Mouse (Mus musculus) hindbrain, embryonic 11.5 days (tissue): ENCODE results near the gene Dcp1a. TPM values are rescaled to one million over a fixed set of nuclear protein-coding genes. Genes with fewer than 3 reads are reported as not detected.
A peak's percentile ranks its signal among the peaks of the same experiment; 100 is the strongest.

ENCODE experiments used
- ATAC-seq: fragments of 200-750 bp; cut with Nextera tagmentation; 2 replicates; pipeline ENCODE4 v1.8.0; 2017; ENCODE audit warnings: mild to moderate bottlenecking, moderate TSS enrichment, moderate library complexity; ENCODE audit not compliant: low FRiP score
- DNase-seq: peaks from one replicate; pipeline ENCODE4 v3.0.0-alpha.2; 2015; ENCODE audit warnings: low spot score
- H3K27ac ChIP-seq: fragments of 300-500 bp; sonication (generic); 2 replicates; pipeline ENCODE4 v1.5.1; 2014; ENCODE audit warnings: mild to moderate bottlenecking, low read depth, low read length
- H3K27me3 ChIP-seq: fragments of 300-500 bp; sonication (generic); 2 replicates; pipeline ENCODE4 v1.6.1; 2014; ENCODE audit warnings: mild to moderate bottlenecking, low read length, moderate library complexity, mixed read lengths; ENCODE audit not compliant: control insufficient read depth, insufficient read depth
- H3K36me3 ChIP-seq: fragments of 300-500 bp; sonication (generic); 2 replicates; pipeline ENCODE4 v1.6.1; 2014; ENCODE audit warnings: mild to moderate bottlenecking, low read length, moderate library complexity, mixed read lengths; ENCODE audit not compliant: control insufficient read depth, insufficient read depth
- H3K4me1 ChIP-seq: fragments of 300-500 bp; sonication (generic); replicated peaks from 2 replicates; pipeline ENCODE4 v1.6.1; 2014; ENCODE audit warnings: low read length, mixed read lengths; ENCODE audit not compliant: control insufficient read depth, insufficient read depth
- H3K4me2 ChIP-seq: fragments of 300-500 bp; sonication (generic); replicated peaks from 2 replicates; pipeline ENCODE4 v1.6.1; 2014; ENCODE audit warnings: mild to moderate bottlenecking, low read depth, low read length
- H3K4me3 ChIP-seq: fragments of 300-500 bp; sonication (generic); 2 replicates; pipeline ENCODE4 v1.5.1; 2014; ENCODE audit warnings: low read depth, low read length
- H3K9ac ChIP-seq: fragments of 300-500 bp; sonication (generic); 2 replicates; pipeline ENCODE4 v1.6.1; 2014; ENCODE audit warnings: low read depth, low read length
- H3K9me3 ChIP-seq: fragments of 300-500 bp; sonication (generic); 2 replicates; pipeline ENCODE4 v1.6.1; 2016; ENCODE audit warnings: low read length; ENCODE audit not compliant: control insufficient read depth
- WGBS: fragments of 180-500 bp; shearing (Covaris S2); extraction: QIAGEN DNeasy Blood & Tissue Kit; methylation state at CpG from one replicate; pipeline ENCODE4 v1.1.7; 2014; 5-methylcytosine and 5-hydroxymethylcytosine counted together
- polyA plus RNA-seq: library from polyadenylated mRNA; unstranded; fragments of >200 nt; fragmentation: Nextera tagmentation; extraction: Ambion mirVana; gene quantifications from 2 replicates; pipeline ENCODE4 v1.2.1, GENCODE M21; 2014

Dcp1a gene
- polyA plus RNA-seq, 1 experiment from 2014 or later, result 27.4 TPM

- WGBS, result 78% methylated on average over 3 of the region's 3 CpGs
- Histone ChIP-seq H3K4me2 (no peak overlapping the region), H3K9ac (no peak overlapping the region), H3K36me3 (no peaks in the 10 kb centered on the region), H3K4me1 (no peaks in the 10 kb centered on the region), H3K27ac (no peak overlapping the region), H3K27me3 (no peaks in the 10 kb centered on the region), H3K9me3 (no peaks in the 10 kb centered on the region), H3K4me3 (no peak overlapping the region)
- DNase-seq, result no peak
- ATAC-seq, result no peak
Measured at GRCm38 (mm10) chr14:30458820-30459219, 20.5 kb upstream of the Dcp1a start.

GRCm38 (mm10) chr14:30459891-30460523 lies 19.3 kb upstream of the Dcp1a start:
- Histone ChIP-seq H3K4me3 (no peak overlapping the region), H3K27me3 (no peaks in the 10 kb centered on the region), H3K9ac (no peak overlapping the region), H3K9me3 (no peaks in the 10 kb centered on the region), H3K27ac (no peak overlapping the region), H3K36me3 (no peaks in the 10 kb centered on the region), H3K4me1 (no peaks in the 10 kb centered on the region), H3K4me2 (no peak overlapping the region)
- DNase-seq, result peak; percentile 89
- 4% methylated on average over 14 of the region's 14 CpGs for WGBS
- no peak for ATAC-seq

- H3K4me2 ChIP-seq, result no peak overlapping the region
- H3K27me3 ChIP-seq, result no peaks in the 10 kb centered on the region
- DNase-seq, result no peak
- H3K27ac ChIP-seq, result no peak overlapping the region
- no peak for ATAC-seq
- no peak overlapping the region for H3K4me3 ChIP-seq
- no peaks in the 10 kb centered on the region for H3K9me3 ChIP-seq
- no peaks in the 10 kb centered on the region for H3K36me3 ChIP-seq
- H3K9ac ChIP-seq, result no peak overlapping the region
- H3K4me1 ChIP-seq, result no peaks in the 10 kb centered on the region
- 85% methylated on average over 4 of the region's 4 CpGs for WGBS
Measured at GRCm38 (mm10) chr14:30463312-30463711, 16.0 kb upstream of the Dcp1a start.

GRCm38 (mm10) chr14:30473605-30474004 lies 5.7 kb upstream of the Dcp1a start:
- H3K27ac ChIP-seq, result no peak overlapping the region
- H3K36me3 ChIP-seq, result no peaks in the 10 kb centered on the region
- no peak overlapping the region for H3K9ac ChIP-seq
- WGBS, result 82% methylated on average over 5 of the region's 5 CpGs
- H3K9me3 ChIP-seq, result no peaks in the 10 kb centered on the region
- ATAC-seq (no peak), DNase-seq (no peak)
- no peak overlapping the region for H3K4me2 ChIP-seq
- H3K4me3 ChIP-seq, result no peak overlapping the region
- H3K4me1 ChIP-seq, result no peaks in the 10 kb centered on the region
- no peaks in the 10 kb centered on the region for H3K27me3 ChIP-seq

- 86% methylated on average over 6 of the region's 6 CpGs for WGBS
- H3K9me3 ChIP-seq, result no peaks in the 10 kb centered on the region
- H3K9ac ChIP-seq, result no peak overlapping the region
- H3K27me3 ChIP-seq, result no peaks in the 10 kb centered on the region
- no peaks in the 10 kb centered on the region for H3K4me1 ChIP-seq
- no peak overlapping the region for H3K4me3 ChIP-seq
- H3K27ac ChIP-seq, result no peak overlapping the region
- DNase-seq (no peak), ATAC-seq (no peak)
- H3K36me3 ChIP-seq, result no peaks in the 10 kb centered on the region
- no peak overlapping the region for H3K4me2 ChIP-seq
Measured at GRCm38 (mm10) chr14:30474416-30474815, 4.9 kb upstream of the Dcp1a start.

GRCm38 (mm10) chr14:30491342-30491741 lies 12.0 kb downstream of the Dcp1a start, which contains the start of gene Cacna1d:
Cacna1d (minus strand) TSS chr14:30491455.
- WGBS, result 92% methylated on average over 9 of the region's 9 CpGs
- H3K36me3 ChIP-seq, result 0 out of 2 replicates have a peak, but pooled peaks cover 2% of the 10 kb centered on the region
- H3K4me1 ChIP-seq, result no peaks in the 10 kb centered on the region
- H3K27ac ChIP-seq, result no peak within 1 kb of the TSS
- no peak within 1 kb of the TSS for H3K4me2 ChIP-seq
- no peak within 1 kb of the TSS for H3K9ac ChIP-seq
- no peaks in the 10 kb centered on the region for H3K27me3 ChIP-seq
- no peak for DNase-seq
- H3K9me3 ChIP-seq, result no peaks in the 10 kb centered on the region
- ATAC-seq, result no peak
- H3K4me3 ChIP-seq, result no peak within 1 kb of the TSS

- H3K27me3 ChIP-seq, result no peaks in the 10 kb centered on the region
- 81% methylated on average over 1 of the region's 1 CpGs for WGBS
- no peaks in the 10 kb centered on the region for H3K9me3 ChIP-seq
- no peak overlapping the region for H3K9ac ChIP-seq
- H3K4me1 ChIP-seq, result no peaks in the 10 kb centered on the region
- ATAC-seq, result no peak
- no peak overlapping the region for H3K4me2 ChIP-seq
- no peak for DNase-seq
- H3K4me3 ChIP-seq, result no peak overlapping the region
- H3K27ac ChIP-seq, result no peak overlapping the region
- 0 out of 2 replicates have a peak, but pooled peaks cover 2% of the 10 kb centered on the region for H3K36me3 ChIP-seq
Measured at GRCm38 (mm10) chr14:30493276-30493675, 13.9 kb downstream of the Dcp1a start.

- Histone ChIP-seq H3K27me3 (no peaks in the 10 kb centered on the region), H3K4me3 (no peak overlapping the region), H3K36me3 (0 out of 2 replicates have a peak, but pooled peaks cover 2% of the 10 kb centered on the region), H3K9me3 (no peaks in the 10 kb centered on the region), H3K4me1 (no peaks in the 10 kb centered on the region), H3K4me2 (no peak overlapping the region), H3K9ac (no peak overlapping the region), H3K27ac (no peak overlapping the region)
- WGBS, result 94% methylated on average over 6 of the region's 6 CpGs
- ATAC-seq (no peak), DNase-seq (no peak)
Measured at GRCm38 (mm10) chr14:30494998-30495397, 15.7 kb downstream of the Dcp1a start.

GRCm38 (mm10) chr14:30498202-30498601 lies 18.9 kb downstream of the Dcp1a start:
- H3K36me3 ChIP-seq, result no peaks in the 10 kb centered on the region
- no peak overlapping the region for H3K9ac ChIP-seq
- ATAC-seq, result no peak
- H3K27me3 ChIP-seq, result no peaks in the 10 kb centered on the region
- no peak overlapping the region for H3K4me3 ChIP-seq
- no peaks in the 10 kb centered on the region for H3K9me3 ChIP-seq
- H3K4me1 ChIP-seq, result no peaks in the 10 kb centered on the region
- no peak overlapping the region for H3K4me2 ChIP-seq
- WGBS, result 90% methylated on average over 2 of the region's 2 CpGs
- no peak for DNase-seq
- no peak overlapping the region for H3K27ac ChIP-seq
